Mouse (Mus musculus) layer of hippocampus, adult 11-12 months (tissue): ENCODE measurements around the gene Gas7.

ENCODE experiments used
- DNase-seq: peaks from one replicate; pipeline ENCODE4 v3.0.0; 2022; ENCODE audit warnings: low spot score

The Gas7 gene

DNA sequence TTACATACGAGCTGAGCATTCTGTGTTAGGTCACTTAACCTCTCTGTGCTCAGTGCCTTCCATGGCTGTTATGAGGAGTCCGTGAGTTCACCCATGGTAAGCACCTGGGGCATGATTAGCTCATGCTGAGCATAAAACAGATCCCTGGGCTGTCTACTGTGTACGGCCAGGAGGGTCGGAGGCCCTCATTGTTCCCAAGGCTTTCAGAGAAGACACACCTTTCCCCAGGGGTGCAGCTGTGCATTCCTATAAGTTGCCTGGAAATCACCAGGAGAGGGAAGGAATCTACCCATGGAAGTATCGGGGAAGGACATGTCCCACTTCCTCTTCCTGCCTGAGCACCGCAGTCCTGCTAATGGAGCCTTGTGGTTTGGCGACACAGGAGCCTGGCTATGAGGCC lies 201.1 kb downstream of the Gas7 start:
- no peak for DNase-seq

- DNase-seq = no peak
These were observed 201.6 kb downstream of the Gas7 start for GRCm38 (mm10) chr11:67656811-67657210.

DNA sequence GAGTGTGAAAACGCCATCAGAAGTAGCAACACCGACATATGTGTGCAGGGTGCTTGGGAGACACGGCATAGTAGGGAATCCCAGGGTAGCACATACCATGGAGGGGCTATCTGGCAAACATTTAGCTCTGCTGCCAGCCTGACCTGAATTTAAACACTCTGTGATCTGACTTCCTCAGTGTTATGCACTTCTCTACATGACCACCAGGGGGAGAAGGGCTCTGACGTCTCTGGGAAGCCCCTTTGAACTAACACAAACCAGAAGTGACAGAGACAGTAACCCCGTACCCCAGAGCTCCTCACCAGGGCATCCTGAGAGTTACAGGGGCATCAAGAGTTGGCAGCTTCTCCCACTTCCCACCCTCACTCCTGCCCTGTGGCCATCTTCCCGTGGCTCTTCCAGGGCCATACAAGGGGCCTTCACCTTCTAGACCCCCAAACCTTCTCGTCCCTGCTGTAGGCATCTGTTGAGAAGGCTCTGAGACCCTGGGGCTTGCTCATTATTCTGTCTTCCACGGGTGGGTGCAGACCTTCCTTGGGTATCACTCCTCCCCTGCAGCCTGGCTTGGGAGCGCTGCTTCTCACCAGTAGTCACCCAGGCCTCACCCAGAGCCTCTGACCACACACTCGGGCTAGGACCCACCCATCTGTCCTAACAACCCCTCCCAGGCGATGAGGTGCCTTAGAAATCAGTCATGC lies 202.6 kb downstream of the Gas7 start:
- peak; percentile 60 for DNase-seq

DNA sequence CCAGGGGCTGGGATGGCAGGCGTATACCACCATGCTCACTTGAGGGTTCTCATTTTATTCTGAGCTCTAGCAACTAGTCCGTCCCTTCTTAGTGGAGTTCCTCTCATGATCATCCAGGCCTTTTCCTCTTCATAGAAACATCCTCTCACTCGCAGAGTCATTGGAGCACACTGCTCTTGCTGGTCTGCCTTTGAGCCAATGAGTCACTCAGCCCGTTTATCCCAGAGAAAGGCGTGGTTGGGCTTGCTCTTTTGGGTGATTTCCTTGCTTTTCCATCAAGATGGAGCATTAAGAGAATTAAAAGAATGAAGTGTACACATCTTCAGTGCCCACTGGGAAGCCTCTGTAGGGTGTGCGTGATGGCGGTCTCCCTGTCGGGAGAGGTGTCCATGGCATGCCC lies 206.2 kb downstream of the Gas7 start:
- no peak for DNase-seq

- no peak for DNase-seq
These were observed 208.2 kb downstream of the Gas7 start for GRCm38 (mm10) chr11:67663437-67663836.

DNA sequence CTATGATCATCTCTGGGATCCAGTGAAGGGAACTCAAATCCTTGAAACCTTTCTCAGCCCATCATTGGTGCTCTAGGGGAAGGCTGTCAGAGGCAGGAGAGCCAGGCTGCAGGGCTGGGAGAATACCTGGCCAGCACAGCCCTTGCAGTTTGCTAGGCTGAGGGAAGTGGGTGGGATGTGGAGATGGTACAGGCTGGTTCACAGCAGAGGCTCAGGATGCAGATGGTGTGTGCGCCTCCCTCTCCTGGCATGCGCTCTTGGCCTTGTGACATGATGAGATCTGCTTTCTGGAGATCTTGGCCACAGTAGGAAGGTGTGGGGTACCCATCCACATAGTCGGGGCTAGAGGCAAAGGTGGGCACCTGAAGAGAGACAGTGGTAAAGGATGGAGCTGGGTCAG lies 209.0 kb downstream of the Gas7 start:
- peak; percentile 74 for DNase-seq

DNA sequence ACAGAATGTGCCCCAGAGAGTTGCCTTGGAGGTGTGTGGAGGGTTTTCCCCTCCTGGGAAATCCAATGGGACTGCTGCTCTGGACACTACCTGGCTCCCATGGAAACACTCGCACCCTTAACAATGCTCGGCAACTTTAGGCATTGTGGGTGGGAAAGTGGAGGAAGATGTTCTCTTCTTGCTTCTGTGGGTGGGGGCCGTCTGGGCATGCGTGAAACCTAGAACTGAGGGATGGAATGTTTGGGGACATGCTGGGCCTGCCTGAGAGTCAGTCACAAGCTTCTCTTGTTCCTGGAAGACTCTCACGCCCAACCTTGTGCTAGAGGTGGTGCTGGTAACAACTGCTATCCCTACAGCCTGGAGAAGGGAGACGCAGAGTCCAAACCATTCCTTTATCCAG lies 209.7 kb downstream of the Gas7 start:
- no peak for DNase-seq

DNA sequence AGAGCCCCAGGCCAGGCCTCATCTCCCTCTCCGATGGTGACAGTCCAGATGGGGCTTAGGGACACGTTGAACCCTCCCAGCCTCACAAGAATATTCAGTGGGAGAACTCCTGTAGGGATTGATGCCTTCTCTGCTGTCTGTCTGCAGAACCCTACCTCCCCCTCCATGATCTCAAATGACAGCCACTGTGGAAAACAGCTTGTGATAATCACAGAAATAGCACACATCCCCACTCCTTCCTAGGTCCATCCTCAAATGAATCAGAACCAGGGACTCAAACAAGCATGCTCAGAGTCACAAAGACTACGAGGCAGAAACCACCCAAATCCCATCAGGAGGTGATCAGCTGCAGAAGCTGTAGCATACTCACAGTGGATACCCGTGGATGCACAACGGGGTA lies 210.9 kb downstream of the Gas7 start:
- no peak for DNase-seq

GRCm38 (mm10) chr11:67667531-67668332 lies 212.5 kb downstream of the Gas7 start:
- peak; percentile 83 for DNase-seq

DNA sequence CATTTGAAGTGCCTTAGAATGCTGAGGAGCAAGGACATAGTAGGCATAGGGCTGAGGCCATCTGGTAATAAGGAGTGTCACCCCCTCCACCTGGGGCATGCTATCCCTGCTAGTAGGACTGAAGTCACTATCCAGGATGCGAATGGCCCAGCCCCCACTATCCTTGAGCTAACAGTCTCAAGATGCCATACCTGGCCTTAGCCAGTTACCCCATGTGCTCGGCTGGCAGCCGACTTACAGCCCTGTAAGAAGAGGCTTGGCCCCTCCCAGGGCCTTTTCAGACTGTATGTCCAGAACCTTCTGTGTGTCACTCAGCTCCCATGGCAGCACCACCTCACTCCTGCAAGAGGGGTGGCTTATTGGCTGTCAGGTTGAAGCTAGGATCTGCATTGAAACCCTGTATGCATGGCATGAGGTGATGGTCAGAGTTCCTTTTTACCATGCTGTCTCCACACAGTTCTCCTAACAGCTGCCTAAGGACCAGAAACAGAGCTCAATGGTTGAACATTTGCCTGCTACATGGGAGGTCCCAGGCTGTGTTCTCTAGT lies 213.3 kb downstream of the Gas7 start:
- DNase-seq = no peak

GRCm38 (mm10) chr11:67670031-67670430 lies 214.8 kb downstream of the Gas7 start:
- no peak for DNase-seq

- DNase-seq = no peak
These were observed 216.9 kb downstream of the Gas7 start for GRCm38 (mm10) chr11:67672140-67672539.

DNA sequence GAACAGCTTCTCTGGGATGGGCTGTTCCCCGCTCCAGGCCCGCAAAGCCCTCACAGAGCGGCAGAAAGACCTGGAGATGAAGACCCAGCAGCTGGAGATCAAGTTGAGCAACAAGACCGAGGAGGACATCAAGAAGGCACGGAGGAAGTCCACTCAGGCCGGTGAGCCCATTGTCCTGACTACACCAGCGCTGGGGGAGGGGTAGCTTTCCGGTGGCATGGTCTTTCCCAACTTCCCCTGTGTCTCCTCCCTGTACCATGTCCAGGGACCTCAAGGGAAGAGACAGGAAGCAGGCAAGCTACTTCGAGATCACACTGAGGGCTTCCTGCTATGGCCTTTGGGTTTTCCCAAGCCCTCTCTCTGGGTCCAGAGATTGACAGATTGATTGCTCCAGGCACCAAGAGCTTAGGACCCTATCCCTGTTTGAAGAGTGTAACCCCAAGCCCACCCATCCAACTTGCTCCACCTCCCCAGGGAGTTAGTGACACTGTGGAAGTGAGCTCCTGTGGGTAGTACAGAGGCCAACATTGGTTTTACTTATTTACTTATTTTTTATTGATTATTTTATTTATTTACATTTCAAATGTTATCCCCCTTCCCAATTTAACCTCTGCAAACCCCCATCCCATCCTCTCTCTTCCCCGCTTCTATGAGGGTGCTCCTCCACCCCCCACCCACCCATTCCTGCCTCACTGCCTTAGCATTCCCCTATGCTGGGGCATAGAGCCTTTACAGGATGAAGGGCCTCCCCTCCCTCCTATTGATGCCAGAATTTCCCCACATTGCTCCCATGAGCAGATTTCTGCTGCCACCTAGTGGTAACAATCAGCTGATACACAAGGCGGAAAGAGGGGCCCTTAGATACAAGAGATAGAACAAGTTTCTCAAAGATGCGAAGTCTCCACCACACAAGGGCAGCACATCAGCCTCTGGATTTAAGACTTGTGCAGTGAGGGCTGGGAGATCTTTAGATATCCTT lies 220.6 kb downstream of the Gas7 start:
- DNase-seq = peak; percentile 73

GRCm38 (mm10) chr11:67679300-67679699 lies 224.1 kb downstream of the Gas7 start:
- DNase-seq = no peak

DNA sequence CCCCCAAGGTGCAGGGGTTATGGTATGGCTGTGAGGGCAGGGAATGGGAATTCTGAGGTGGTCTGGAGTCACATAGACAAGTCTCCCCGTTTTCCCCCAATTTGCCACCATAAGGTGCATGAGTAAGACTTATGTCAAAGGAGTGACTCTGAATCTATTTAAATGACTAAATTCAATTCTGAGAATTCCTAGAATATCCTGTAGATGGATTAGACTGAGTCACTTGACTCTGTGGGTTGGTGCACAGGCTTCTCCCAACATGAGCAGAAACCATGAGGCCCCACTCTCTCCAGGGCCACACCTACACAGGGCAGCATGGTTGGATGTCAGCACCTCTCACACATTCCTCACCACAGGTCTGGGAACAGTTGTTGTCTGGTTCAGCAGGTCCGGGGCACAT lies 224.7 kb downstream of the Gas7 start:
- no peak for DNase-seq

DNA sequence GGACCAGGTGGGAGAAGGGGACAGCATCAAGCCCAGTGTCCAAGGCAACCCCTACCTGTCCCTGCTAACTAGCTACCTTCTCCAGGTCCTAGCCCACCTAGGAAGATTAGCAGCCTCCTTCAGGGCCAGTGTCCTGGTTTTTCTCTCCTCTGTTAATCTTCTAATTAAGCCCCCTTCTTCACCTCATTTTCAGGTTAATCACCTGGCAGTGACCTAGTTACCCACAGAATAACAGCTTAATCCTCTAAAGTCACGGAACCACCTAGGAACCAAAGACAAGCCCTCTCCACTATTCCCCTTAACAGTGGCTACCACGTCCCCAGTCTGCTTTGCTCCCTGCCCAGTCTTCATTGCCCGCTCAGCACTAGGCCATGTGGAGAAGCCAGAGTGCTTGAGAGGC lies 226.6 kb downstream of the Gas7 start:
- no peak for DNase-seq

DNA sequence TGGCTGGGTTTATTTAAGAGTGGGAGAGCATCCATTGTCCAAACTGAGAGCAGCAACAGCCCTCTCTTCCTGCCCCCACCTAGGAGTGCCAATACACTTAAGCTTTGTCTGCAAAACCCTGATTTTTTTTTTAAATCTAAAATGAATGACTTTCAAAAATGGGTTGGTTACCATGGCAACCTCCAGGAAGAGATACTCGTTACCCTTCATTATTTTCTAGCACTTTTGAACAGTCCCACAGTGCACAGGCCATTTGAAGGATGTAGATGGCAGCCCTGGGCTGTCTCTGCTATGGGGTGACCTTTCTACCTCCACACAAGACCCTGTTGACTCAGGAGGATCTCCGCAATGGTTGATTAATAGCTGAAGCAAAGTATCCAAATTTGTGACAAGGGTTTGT lies 230.9 kb downstream of the Gas7 start:
- no peak for DNase-seq

DNA sequence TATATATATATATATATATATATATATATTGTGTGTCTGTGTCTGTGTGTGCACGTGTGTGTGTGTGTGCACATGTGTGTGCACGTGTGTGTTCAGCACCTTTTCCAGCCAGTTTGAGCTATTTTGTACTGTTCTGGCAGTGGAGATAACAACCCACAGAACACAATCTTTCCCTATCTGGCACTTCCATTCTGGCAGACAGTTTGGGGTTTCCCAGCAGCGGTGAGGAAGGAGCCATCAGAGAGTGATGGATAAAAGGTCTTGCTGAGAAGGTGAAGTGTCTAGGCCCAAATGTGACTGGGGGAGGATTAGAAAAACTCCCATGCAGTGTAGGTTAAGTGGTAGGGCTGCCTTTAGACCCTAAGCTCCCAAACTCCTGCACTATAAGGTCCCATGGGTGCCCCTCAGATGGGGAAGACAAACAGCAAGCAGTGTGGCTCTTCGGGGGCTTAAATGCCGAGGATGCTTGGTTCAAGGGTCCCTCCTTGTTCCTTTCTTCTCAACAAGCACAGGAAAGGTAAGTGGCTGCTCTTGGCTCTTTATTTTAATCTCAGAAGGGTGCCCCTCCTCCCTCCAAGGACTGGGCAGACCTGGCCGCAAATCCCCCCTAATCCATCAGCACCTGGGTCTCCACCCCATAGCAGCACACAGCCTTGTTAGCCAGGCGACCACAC lies 239.6 kb downstream of the Gas7 start, which contains the start of gene Rcvrn:
Gene Rcvrn, plus strand, starts transcription at position 624 of the 674 bp plus-strand sequence.
- DNase-seq = no peak

- peak; percentile 39 for DNase-seq
These were observed 257.7 kb downstream of the Gas7 start for GRCm38 (mm10) chr11:67712976-67713375.

GRCm38 (mm10) chr11:67715382-67715781 lies 260.1 kb downstream of the Gas7 start:
- DNase-seq = no peak

GRCm38 (mm10) chr11:67721485-67721884 lies 266.2 kb downstream of the Gas7 start:
- no peak for DNase-seq
